Mouse (Mus musculus): ENCODE data around the gene Pid1. TPM values are rescaled to one million over a fixed set of nuclear protein-coding genes. Genes with fewer than 3 reads are reported as not detected.

Gene Pid1
- total RNA-seq, 2 experiments from 2014 or later: 0.21 to 5.3 TPM

- ATAC-seq (replicated peaks; ENCODE audit: poor library complexity, severe bottlenecking): no peak
These were observed 276.7 kb downstream of the Pid1 start for GRCm38 (mm10) chr1:84087325-84087724.

- ATAC-seq (replicated peaks; ENCODE audit: poor library complexity, severe bottlenecking): no peak
These were observed 277.5 kb downstream of the Pid1 start for GRCm38 (mm10) chr1:84086486-84086885.

- ATAC-seq (replicated peaks; ENCODE audit: poor library complexity, severe bottlenecking): no peak
These were observed 278.6 kb downstream of the Pid1 start for GRCm38 (mm10) chr1:84085361-84085760.

GRCm38 (mm10) chr1:84079566-84079965, 284.4 kb downstream of the Pid1 start:
- ATAC-seq (replicated peaks; ENCODE audit: poor library complexity, severe bottlenecking): no peak

DNA sequence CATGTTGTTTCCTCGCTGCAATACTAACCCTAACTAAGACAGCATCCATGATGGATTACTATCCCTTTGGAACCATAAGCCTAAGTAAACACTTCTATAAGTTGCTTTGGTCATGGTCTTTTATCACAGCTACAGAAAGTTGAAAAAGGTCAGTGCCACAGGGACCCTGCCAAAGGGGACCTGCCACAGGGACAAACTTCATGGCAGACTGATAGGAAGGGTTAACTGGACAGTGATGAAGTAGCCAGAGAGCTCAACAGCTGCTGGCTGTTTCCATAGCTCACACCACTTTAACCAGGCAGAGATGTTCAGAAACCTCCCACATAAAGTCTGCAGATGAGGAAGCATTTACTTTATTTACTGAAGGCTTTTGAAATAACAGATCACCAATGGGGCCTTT, 287.0 kb downstream of the Pid1 start:
- ATAC-seq (replicated peaks; ENCODE audit: poor library complexity, severe bottlenecking): no peak

DNA sequence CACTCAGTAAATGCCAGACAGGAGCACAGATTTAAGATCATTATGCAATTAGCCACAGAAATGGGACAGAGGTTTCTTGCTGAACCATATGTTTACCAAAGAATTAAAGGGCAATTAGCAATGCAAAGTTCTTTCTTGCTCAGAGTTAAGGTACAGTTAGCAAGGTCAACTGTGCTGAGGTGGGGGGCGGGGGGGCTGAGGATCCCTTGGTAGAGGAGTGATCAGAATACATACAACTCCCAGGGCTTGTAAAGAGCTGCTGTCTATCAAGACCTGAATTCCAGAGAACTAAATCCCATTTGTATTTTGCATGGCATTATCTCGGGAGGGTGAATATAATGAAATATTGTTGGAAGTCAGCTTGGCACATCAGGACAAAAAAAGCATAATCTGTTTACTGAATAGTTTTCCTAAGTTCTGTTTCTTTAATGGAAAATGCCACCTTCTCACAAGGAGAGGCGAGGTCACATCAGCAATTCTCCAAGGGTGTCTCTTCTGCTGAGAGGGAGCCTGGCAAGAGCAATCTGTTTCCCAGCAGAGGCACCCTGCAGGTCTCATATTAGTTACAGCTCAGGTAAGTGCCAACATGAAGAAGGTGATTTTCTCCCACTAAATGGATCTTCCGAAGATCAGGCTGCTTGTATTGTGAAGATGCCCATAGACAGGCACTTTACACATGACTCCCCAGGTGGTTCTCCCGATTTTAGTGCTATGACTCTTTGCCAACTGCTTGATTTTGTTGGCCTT, 306.9 kb downstream of the Pid1 start:
- ATAC-seq (replicated peaks; ENCODE audit: poor library complexity, severe bottlenecking): no peak

DNA sequence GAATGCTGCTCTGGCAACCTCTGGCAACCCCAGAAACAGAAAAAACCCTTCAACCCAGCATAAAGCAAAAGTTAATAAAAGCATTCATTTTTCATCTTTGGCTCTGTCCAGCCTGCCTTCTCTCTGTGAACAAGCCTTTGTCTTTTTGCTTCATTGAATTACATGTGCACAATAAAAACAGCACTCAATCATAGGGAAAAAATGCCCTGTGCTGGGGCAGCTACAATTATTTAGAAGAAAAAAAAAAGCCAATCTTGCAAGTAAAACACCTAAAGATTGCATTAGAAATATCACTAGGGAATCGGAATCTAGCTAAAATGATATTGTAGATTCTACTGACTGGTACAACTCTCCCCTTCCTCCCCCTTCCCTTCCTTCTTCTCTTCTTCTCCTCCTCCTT, 307.7 kb downstream of the Pid1 start:
- no peak for ATAC-seq (replicated peaks; ENCODE audit: poor library complexity, severe bottlenecking)

GRCm38 (mm10) chr1:84025746-84026145, 338.2 kb downstream of the Pid1 start:
- no peak for ATAC-seq (replicated peaks; ENCODE audit: poor library complexity, severe bottlenecking)

DNA sequence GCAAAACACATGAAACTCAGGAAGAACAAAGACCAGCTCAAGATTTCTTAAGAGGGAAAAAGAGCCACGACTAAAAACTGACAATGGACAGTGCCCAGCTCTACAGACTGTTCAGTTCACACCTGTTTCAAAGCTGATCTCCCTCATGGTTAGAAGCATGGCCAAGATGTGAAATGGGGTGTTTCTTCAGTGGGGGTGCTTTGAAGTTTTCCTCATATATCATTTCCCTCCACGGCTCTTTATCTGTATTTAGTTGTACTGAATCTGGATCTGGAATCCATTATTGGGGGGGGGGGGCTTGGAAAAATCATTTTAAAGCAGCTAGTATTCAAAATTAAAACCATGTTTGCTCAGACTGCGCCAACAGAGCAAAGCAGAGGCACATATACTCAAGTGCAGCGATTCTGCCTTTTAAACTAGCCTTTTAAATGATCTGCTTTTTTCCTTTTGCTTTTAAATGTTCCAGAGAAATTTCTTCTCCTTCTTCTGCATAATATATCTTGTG, 351.1 kb downstream of the Pid1 start:
- no peak for ATAC-seq (replicated peaks; ENCODE audit: poor library complexity, severe bottlenecking)

DNA sequence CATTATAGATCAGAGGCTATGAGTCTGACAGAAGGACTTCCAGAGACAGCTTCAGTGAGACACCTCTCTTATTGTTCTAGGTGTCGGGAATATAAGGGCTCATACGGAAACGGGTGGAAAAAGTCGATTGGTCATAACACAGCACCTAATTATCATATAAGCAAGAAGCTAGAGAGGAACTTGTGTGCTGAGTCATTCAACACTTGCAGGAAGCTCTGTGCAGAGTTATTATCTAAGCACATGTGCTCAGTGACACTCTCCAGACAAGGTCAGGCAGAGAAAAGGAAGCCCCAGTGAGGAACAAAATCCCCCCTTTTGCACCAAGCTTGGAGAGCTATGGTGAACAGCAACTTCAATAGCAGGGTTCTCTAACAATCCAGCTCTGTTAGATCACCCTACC, 361.4 kb downstream of the Pid1 start:
- ATAC-seq (replicated peaks; ENCODE audit: poor library complexity, severe bottlenecking): no peak
